Mouse (Mus musculus): Measurements from ENCODE around the gene Atp13a1.

- no peak for TF ChIP-seq CTCF (IDR thresholded peaks at IDR 0.05)
- no peak for TF ChIP-seq EP300 (IDR thresholded peaks at IDR 0.05)
Observed at GRCm38 (mm10) chr8:69752437-69752836, 38.5 kb upstream of the Atp13a1 start.
